Mouse (Mus musculus): ENCODE results near the gene Ivl.

- no peak for TF ChIP-seq POLR2A (IDR thresholded peaks at IDR 0.05; ENCODE audit: borderline replicate concordance, insufficient read depth, low read length)
- no peak for TF ChIP-seq CTCF (IDR thresholded peaks at IDR 0.05; ENCODE audit: borderline replicate concordance, insufficient read depth, low read depth, low read length)
These were observed at the start of gene Ivl for GRCm38 (mm10) chr3:92573449-92574041.
